Mouse (Mus musculus): ENCODE measurements around the gene Fgf18. TPM values are rescaled to one million over a fixed set of nuclear protein-coding genes. Genes with fewer than 3 reads are reported as not detected.

Gene Fgf18
- total and polyA plus RNA-seq, 3 experiments, result 0.15 to 0.40 TPM; not detected in 1

- Histone ChIP-seq H3K9me3 (replicated peaks; ENCODE audit: insufficient read depth, low read length) (no peaks in the 10 kb centered on the region), H3K27me3 (ENCODE audit: control insufficient read depth in 1 of 2, insufficient read depth in 2 of 2, low read length in 2 of 2) (no peaks in the 10 kb centered on the region), H3K79me2 (ENCODE audit: control insufficient read depth, insufficient read depth, low read length, poor library complexity) (no peaks in the 10 kb centered on the region), H3K36me3 (ENCODE audit: control insufficient read depth in 1 of 2, insufficient read depth in 2 of 2, low read length in 2 of 2) (no peaks in the 10 kb centered on the region), H3K27ac (ENCODE audit: control insufficient read depth, low read depth, low read length) (no peak overlapping the region), H3K4me3 (ENCODE audit: control insufficient read depth in 1 of 2, insufficient read depth in 1 of 2, low read depth in 2 of 2, low read length in 2 of 2) (no peak overlapping the region), H3K4me1 (ENCODE audit: control insufficient read depth in 1 of 2, insufficient read depth in 2 of 2, low read length in 2 of 2) (no peaks in the 10 kb centered on the region), H3K9ac (ENCODE audit: control insufficient read depth, low read depth, low read length, poor library complexity, severe bottlenecking) (no peak overlapping the region)
- no peak for DNase-seq (ENCODE audit: low read depth, low spot score)
- no peak for TF ChIP-seq MXI1 (IDR thresholded peaks at IDR 0.05; ENCODE audit: low read depth, low read length)
- no peak for TF ChIP-seq CHD1 (IDR thresholded peaks at IDR 0.05; ENCODE audit: low read depth, low read length)
- TF ChIP-seq MYC (IDR thresholded peaks at IDR 0.05; ENCODE audit: low read depth, low read length), result no peak
- no peak for TF ChIP-seq RCOR1 (IDR thresholded peaks at IDR 0.05; ENCODE audit: low read depth, low read length)
- TF ChIP-seq UBTF (IDR thresholded peaks at IDR 0.05; ENCODE audit: borderline replicate concordance, insufficient read depth, low read depth, low read length), result no peak
Observed at GRCm38 (mm10) chr11:33075293-33075692, 71.9 kb downstream of the Fgf18 start.

GRCm38 (mm10) chr11:33074541-33074940, 72.7 kb downstream of the Fgf18 start:
- Histone ChIP-seq H3K4me1 (ENCODE audit: control insufficient read depth in 1 of 2, insufficient read depth in 2 of 2, low read length in 2 of 2) (no peaks in the 10 kb centered on the region), H3K9ac (ENCODE audit: control insufficient read depth, low read depth, low read length, poor library complexity, severe bottlenecking) (no peak overlapping the region), H3K9me3 (replicated peaks; ENCODE audit: insufficient read depth, low read length) (no peaks in the 10 kb centered on the region), H3K79me2 (ENCODE audit: control insufficient read depth, insufficient read depth, low read length, poor library complexity) (no peaks in the 10 kb centered on the region), H3K36me3 (ENCODE audit: control insufficient read depth in 1 of 2, insufficient read depth in 2 of 2, low read length in 2 of 2) (no peaks in the 10 kb centered on the region), H3K4me3 (ENCODE audit: control insufficient read depth in 1 of 2, insufficient read depth in 1 of 2, low read depth in 2 of 2, low read length in 2 of 2) (no peak overlapping the region), H3K27ac (ENCODE audit: control insufficient read depth, low read depth, low read length) (no peak overlapping the region), H3K27me3 (ENCODE audit: control insufficient read depth in 1 of 2, insufficient read depth in 2 of 2, low read length in 2 of 2) (no peaks in the 10 kb centered on the region)
- no peak for DNase-seq (ENCODE audit: low read depth, low spot score)
- TF ChIP-seq ZMIZ1 (IDR thresholded peaks at IDR 0.05; ENCODE audit: low read depth, low read length) (no peak), ZC3H11A (IDR thresholded peaks at IDR 0.05; ENCODE audit: low read depth, low read length) (no peak), UBTF (IDR thresholded peaks at IDR 0.05; ENCODE audit: borderline replicate concordance, insufficient read depth, low read depth, low read length) (no peak), USF1 (IDR thresholded peaks at IDR 0.05; ENCODE audit: low read depth, low read length) (no peak), JUND (IDR thresholded peaks at IDR 0.05; ENCODE audit: low read depth, low read length) (no peak), SMC3 (IDR thresholded peaks at IDR 0.05; ENCODE audit: low read depth, low read length) (no peak), TCF12 (IDR thresholded peaks at IDR 0.05; ENCODE audit: low read depth, low read length) (no peak), TBP (IDR thresholded peaks at IDR 0.05; ENCODE audit: low read depth, low read length) (no peak), EP300 (IDR thresholded peaks at IDR 0.05; ENCODE audit: low read depth in 1 of 2, low read length in 2 of 2) (no peak), TAL1 (IDR thresholded peaks at IDR 0.05; ENCODE audit: low read length) (no peak), CHD2 (IDR thresholded peaks at IDR 0.05; ENCODE audit: low read length) (no peak), KAT2A (conservative IDR thresholded peaks at IDR 0.05; ENCODE audit: low read depth, low read length) (no peak), HCFC1 (IDR thresholded peaks at IDR 0.05; ENCODE audit: low read depth, low read length) (no peak), ETS1 (IDR thresholded peaks at IDR 0.05; ENCODE audit: low read depth, low read length) (no peak), MYC (IDR thresholded peaks at IDR 0.05; ENCODE audit: low read depth, low read length) (no peak), USF2 (IDR thresholded peaks at IDR 0.05; ENCODE audit: borderline replicate concordance in 1 of 2, insufficient read depth in 1 of 2, low read depth in 1 of 2, low read length in 2 of 2) (no peak), CTCF (IDR thresholded peaks at IDR 0.05 in 2 of 3, conservative IDR thresholded peaks at IDR 0.05 in 1 of 3; ENCODE audit: control insufficient read depth in 1 of 3, insufficient read depth in 1 of 3, low read depth in 2 of 3, low read length in 3 of 3, poor library complexity in 1 of 3, severe bottlenecking in 1 of 3) (no peak), POLR2AphosphoS5 (IDR thresholded peaks at IDR 0.05; ENCODE audit: borderline replicate concordance, low read depth, low read length) (no peak)

Measured in MEL (cell line).